Mouse (Mus musculus): ENCODE results near the gene Zdhhc13. TPM values are rescaled to one million over a fixed set of nuclear protein-coding genes. Genes with fewer than 3 reads are reported as not detected.
A peak's percentile ranks its signal among the peaks of the same experiment; 100 is the strongest.

The Zdhhc13 gene
- polyA plus RNA-seq, 1 experiment from 2014 or later, result 34.5 TPM

DNA sequence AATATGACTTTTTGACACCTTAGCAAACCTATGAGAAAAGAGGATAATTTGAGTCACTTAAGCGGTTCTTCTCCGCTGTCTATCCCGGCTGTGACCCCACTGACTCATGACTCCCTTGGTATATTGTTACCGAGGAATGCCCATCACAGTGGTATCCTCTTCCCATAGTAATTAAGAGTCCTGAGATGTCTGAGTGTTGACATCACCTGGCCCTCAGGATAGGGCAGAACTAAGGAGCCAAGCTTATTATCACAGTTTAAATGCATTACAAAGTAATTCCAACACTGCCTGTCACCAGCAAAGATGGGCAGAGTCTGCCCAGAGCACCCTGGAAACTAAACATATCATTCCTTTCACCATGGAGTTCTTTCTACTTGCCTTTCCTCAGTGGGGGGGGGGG is 22.8 kb upstream of the Zdhhc13 start:
- H3K9me3 ChIP-seq, result no peaks in the 10 kb centered on the region
- no peak overlapping the region for H3K9ac ChIP-seq
- H3K4me3 ChIP-seq (replicated peaks), result no peak overlapping the region
- no peak overlapping the region for H3K27ac ChIP-seq
- 72% methylated on average over 4 of the region's 4 CpGs for WGBS
- no peaks in the 10 kb centered on the region for H3K27me3 ChIP-seq (replicated peaks)
- no peaks in the 10 kb centered on the region for H3K36me3 ChIP-seq
- no peaks in the 10 kb centered on the region for H3K4me1 ChIP-seq
- ATAC-seq (ENCODE audit: insufficient read depth, low FRiP score, low read depth), result no peak
- H3K4me2 ChIP-seq, result no peak overlapping the region

GRCm38 (mm10) chr7:48769721-48770120 is 19.1 kb upstream of the Zdhhc13 start:
- H3K4me1 ChIP-seq, result no peaks in the 10 kb centered on the region
- no peak overlapping the region for H3K27ac ChIP-seq
- no peak overlapping the region for H3K4me3 ChIP-seq (replicated peaks)
- WGBS, result 44% methylated on average over 1 of the region's 1 CpGs
- H3K9me3 ChIP-seq, result no peaks in the 10 kb centered on the region
- no peaks in the 10 kb centered on the region for H3K36me3 ChIP-seq
- H3K9ac ChIP-seq, result no peak overlapping the region
- ATAC-seq (ENCODE audit: insufficient read depth, low FRiP score, low read depth), result no peak
- no peak overlapping the region for H3K4me2 ChIP-seq
- H3K27me3 ChIP-seq (replicated peaks), result no peaks in the 10 kb centered on the region

GRCm38 (mm10) chr7:48772060-48772734 is 16.6 kb upstream of the Zdhhc13 start:
- Histone ChIP-seq H3K4me1 (no peaks in the 10 kb centered on the region), H3K27me3 (replicated peaks) (no peaks in the 10 kb centered on the region), H3K4me3 (replicated peaks) (no peak overlapping the region), H3K4me2 (no peak overlapping the region), H3K9me3 (no peaks in the 10 kb centered on the region), H3K36me3 (no peaks in the 10 kb centered on the region), H3K9ac (no peak overlapping the region), H3K27ac (no peak overlapping the region)
- ATAC-seq (ENCODE audit: insufficient read depth, low FRiP score, low read depth), result no peak
- whole genome bisulfite sequencing, result 86% methylated on average over 2 of the region's 2 CpGs

- 73% methylated on average over 5 of the region's 5 CpGs for WGBS
- Histone ChIP-seq H3K4me1 (no peaks in the 10 kb centered on the region), H3K27me3 (replicated peaks) (no peaks in the 10 kb centered on the region), H3K4me3 (replicated peaks) (no peak overlapping the region), H3K27ac (no peak overlapping the region), H3K9ac (no peak overlapping the region), H3K9me3 (no peaks in the 10 kb centered on the region), H3K4me2 (no peak overlapping the region), H3K36me3 (no peaks in the 10 kb centered on the region)
- no peak for ATAC-seq (ENCODE audit: insufficient read depth, low FRiP score, low read depth)
Observed at GRCm38 (mm10) chr7:48773333-48773732, 15.5 kb upstream of the Zdhhc13 start.

- H3K4me1 ChIP-seq, result no peaks in the 10 kb centered on the region
- H3K4me2 ChIP-seq, result no peak overlapping the region
- H3K9me3 ChIP-seq, result no peaks in the 10 kb centered on the region
- ATAC-seq (ENCODE audit: insufficient read depth, low FRiP score, low read depth), result no peak
- H3K27ac ChIP-seq, result no peak overlapping the region
- no peak overlapping the region for H3K9ac ChIP-seq
- WGBS, result 91% methylated on average over 1 of the region's 1 CpGs
- H3K27me3 ChIP-seq (replicated peaks), result no peaks in the 10 kb centered on the region
- H3K36me3 ChIP-seq, result no peaks in the 10 kb centered on the region
- H3K4me3 ChIP-seq (replicated peaks), result no peak overlapping the region
Observed at GRCm38 (mm10) chr7:48774633-48775032, 14.2 kb upstream of the Zdhhc13 start.

- no peak overlapping the region for H3K9ac ChIP-seq
- no peak overlapping the region for H3K27ac ChIP-seq
- WGBS, result 81% methylated on average over 1 of the region's 1 CpGs
- H3K27me3 ChIP-seq (replicated peaks), result no peaks in the 10 kb centered on the region
- no peak overlapping the region for H3K4me3 ChIP-seq (replicated peaks)
- H3K4me1 ChIP-seq, result no peaks in the 10 kb centered on the region
- ATAC-seq (ENCODE audit: insufficient read depth, low FRiP score, low read depth), result no peak
- H3K9me3 ChIP-seq, result no peaks in the 10 kb centered on the region
- H3K4me2 ChIP-seq, result no peak overlapping the region
- H3K36me3 ChIP-seq, result no peaks in the 10 kb centered on the region
Observed at GRCm38 (mm10) chr7:48775436-48775835, 13.4 kb upstream of the Zdhhc13 start.

GRCm38 (mm10) chr7:48777721-48778504 is 10.9 kb upstream of the Zdhhc13 start:
- H3K27me3 ChIP-seq (replicated peaks), result no peaks in the 10 kb centered on the region
- H3K9me3 ChIP-seq, result no peaks in the 10 kb centered on the region
- WGBS, result 57% methylated on average over 8 of the region's 8 CpGs
- no peak overlapping the region for H3K4me2 ChIP-seq
- no peak overlapping the region for H3K9ac ChIP-seq
- no peaks in the 10 kb centered on the region for H3K4me1 ChIP-seq
- no peak overlapping the region for H3K4me3 ChIP-seq (replicated peaks)
- H3K27ac ChIP-seq, result no peak overlapping the region
- H3K36me3 ChIP-seq, result no peaks in the 10 kb centered on the region
- ATAC-seq (ENCODE audit: insufficient read depth, low FRiP score, low read depth), result no peak

DNA sequence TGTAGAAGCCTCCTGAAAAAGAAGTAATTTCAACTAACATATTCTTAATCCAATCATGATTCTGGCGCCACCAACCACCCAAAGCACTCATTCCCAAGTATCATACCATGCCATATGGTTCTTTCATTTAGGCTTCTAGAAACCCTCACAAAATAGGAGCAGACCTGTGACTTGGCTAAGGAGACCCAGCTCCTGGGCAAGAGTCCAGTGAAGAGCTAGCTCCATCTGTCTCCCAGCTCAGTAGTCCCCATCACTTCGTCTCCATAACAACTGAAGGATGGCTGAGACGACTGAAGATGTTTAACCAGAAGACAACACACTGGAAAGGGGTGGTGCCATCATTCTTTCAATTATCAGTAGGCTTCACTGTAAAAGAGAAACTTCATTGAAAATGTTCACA is 9.7 kb upstream of the Zdhhc13 start:
- Histone ChIP-seq H3K4me3 (replicated peaks) (no peak overlapping the region), H3K4me2 (no peak overlapping the region), H3K27ac (no peak overlapping the region), H3K36me3 (no peaks in the 10 kb centered on the region), H3K27me3 (replicated peaks) (no peaks in the 10 kb centered on the region), H3K4me1 (no peaks in the 10 kb centered on the region), H3K9me3 (no peaks in the 10 kb centered on the region), H3K9ac (no peak overlapping the region)
- ATAC-seq (ENCODE audit: insufficient read depth, low FRiP score, low read depth), result no peak
- 68% methylated on average over 3 of the region's 3 CpGs for WGBS

- ATAC-seq (ENCODE audit: insufficient read depth, low FRiP score, low read depth), result no peak
- Histone ChIP-seq H3K4me2 (no peak overlapping the region), H3K9ac (no peak overlapping the region), H3K27ac (no peak overlapping the region), H3K4me1 (no peaks in the 10 kb centered on the region), H3K27me3 (replicated peaks) (no peaks in the 10 kb centered on the region), H3K9me3 (no peaks in the 10 kb centered on the region), H3K4me3 (replicated peaks) (no peak overlapping the region), H3K36me3 (no peaks in the 10 kb centered on the region)
- 80% methylated on average over 4 of the region's 4 CpGs for WGBS
Observed at GRCm38 (mm10) chr7:48782432-48782831, 6.4 kb upstream of the Zdhhc13 start.

- ATAC-seq (ENCODE audit: insufficient read depth, low FRiP score, low read depth), result no peak
- 78% methylated on average over 11 of the region's 11 CpGs for WGBS
- Histone ChIP-seq H3K9ac (no peak overlapping the region), H3K4me1 (peaks cover 8% of the 10 kb centered on the region; the same call in 1 of the 2 replicates), H3K4me3 (replicated peaks) (no peak overlapping the region), H3K9me3 (no peaks in the 10 kb centered on the region), H3K27me3 (replicated peaks) (no peaks in the 10 kb centered on the region), H3K36me3 (no peaks in the 10 kb centered on the region), H3K4me2 (no peak overlapping the region), H3K27ac (no peak overlapping the region)
Observed at GRCm38 (mm10) chr7:48784773-48785523, 3.9 kb upstream of the Zdhhc13 start.

- 66% methylated on average over 3 of the region's 3 CpGs for WGBS
- no peaks in the 10 kb centered on the region for H3K36me3 ChIP-seq
- H3K4me3 ChIP-seq (replicated peaks), result peak overlapping the region; percentile 90
- H3K4me2 ChIP-seq, result peak overlapping the region; percentile 74
- peak; percentile 6; the same call in 1 of the 2 replicates for ATAC-seq (ENCODE audit: insufficient read depth, low FRiP score, low read depth)
- no peaks in the 10 kb centered on the region for H3K9me3 ChIP-seq
- H3K9ac ChIP-seq, result no peak overlapping the region
- H3K27ac ChIP-seq, result peak overlapping the region; percentile 35; the same call in 1 of the 2 replicates
- no peaks in the 10 kb centered on the region for H3K27me3 ChIP-seq (replicated peaks)
- peaks cover 13% of the 10 kb centered on the region; the same call in 1 of the 2 replicates for H3K4me1 ChIP-seq
Observed at GRCm38 (mm10) chr7:48788348-48788747, 455 bp upstream of the Zdhhc13 start.

- Histone ChIP-seq H3K27me3 (replicated peaks) (no peaks in the 10 kb centered on the region), H3K27ac (no peak overlapping the region), H3K4me1 (peaks cover 15% of the 10 kb centered on the region; the same call in 1 of the 2 replicates), H3K36me3 (no peaks in the 10 kb centered on the region), H3K9ac (no peak overlapping the region), H3K4me3 (replicated peaks) (no peak overlapping the region), H3K4me2 (peak overlapping the region; percentile 74; the same call in 1 of the 2 replicates), H3K9me3 (no peaks in the 10 kb centered on the region)
- WGBS, result 72% methylated on average over 4 of the region's 4 CpGs
- ATAC-seq (ENCODE audit: insufficient read depth, low FRiP score, low read depth), result no peak
Observed at GRCm38 (mm10) chr7:48790117-48790516, 1.3 kb downstream of the Zdhhc13 start.

Measured in stomach, embryonic 15.5 days (tissue).